In the genomic region with DNA sequence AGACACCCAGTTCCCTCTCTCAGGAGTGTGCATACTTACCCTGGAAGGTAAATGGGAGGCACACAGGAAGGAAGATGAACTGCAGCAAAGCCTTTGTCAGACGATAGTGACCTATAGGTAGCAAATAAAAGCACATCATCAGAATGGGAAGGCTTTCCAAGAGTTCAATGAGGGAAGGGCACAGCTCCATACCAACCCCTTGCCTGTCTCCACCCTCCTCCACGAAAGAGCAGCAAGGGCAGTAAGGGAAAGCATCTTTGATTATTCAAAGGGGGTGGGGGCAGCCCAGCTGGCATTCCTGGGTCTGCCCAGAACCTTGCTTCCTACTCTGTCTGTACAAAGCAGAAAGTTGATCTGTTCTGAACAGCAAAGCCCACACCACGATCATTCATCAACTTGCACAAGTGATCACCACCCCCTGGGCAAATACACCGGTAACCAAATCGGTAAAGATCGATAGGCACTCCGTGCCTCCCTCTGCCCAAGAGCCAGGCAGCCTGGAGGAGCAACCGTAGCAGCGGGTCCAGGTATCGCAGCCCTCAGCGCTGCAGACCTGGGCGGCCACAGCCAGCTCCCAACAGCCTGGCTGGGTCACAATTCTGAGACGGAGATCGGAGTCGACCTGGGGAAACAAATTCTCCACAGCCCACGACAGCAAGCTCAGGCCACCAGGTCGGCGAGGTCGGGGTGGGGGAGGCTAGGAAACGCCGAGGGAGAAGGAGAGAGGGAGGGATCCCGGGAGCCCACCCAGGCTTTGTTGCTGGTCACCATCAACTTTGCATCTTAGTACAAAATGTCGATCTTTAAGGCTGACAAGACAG, we compare ENCODE assay signal across 9 mouse cellular contexts. TPM values are rescaled to one million over a fixed set of nuclear protein-coding genes. Genes with fewer than 3 reads are reported as not detected.
A peak's percentile ranks its signal among the peaks of the same experiment; 100 is the strongest.
DNase-seq lines count a peak whose midpoint lies in the region; ATAC-seq and TF ChIP-seq lines count a peak whose summit lies in the region.
"Had no signal": no experiment of that assay in that cellular context is flagged by ENCODE, and none has a peak within 500 bp of the region (broad histone marks: within the 10 kb centered on the region; RNA-seq: fewer than 3 reads in every experiment).

No protein-coding gene starts in this region.

- peak overlapping the region; percentile 100 for H3K4me2 ChIP-seq in midbrain, embryonic 11.5 days

- H3K4me1 ChIP-seq in midbrain, embryonic 11.5 days (ENCODE audit: control insufficient read depth, insufficient read depth, low read length), result peaks cover 4% of the 10 kb centered on the region; the same call in 1 of the 2 replicates
- peaks cover 15% of the 10 kb centered on the region for H3K4me1 ChIP-seq in testis, adult 2 months (ENCODE audit: control insufficient read depth, insufficient read depth, low read length)

- intact Hi-C loops in gastrocnemius, adult 2 months (cut with DNase I), result no loop called here
- intact Hi-C loops in gastrocnemius, postnatal 36 days (cut with DNase I), result no loop called here
- intact Hi-C loops in left cerebral cortex, postnatal 36 days (cut with DNase I), result loop anchor here (2.0 kb wide), 1 partner anchor 48 kb away; no protein-coding TSS in a partner anchor

- no peak for TF ChIP-seq POLR2A in testis, adult 2 months (IDR thresholded peaks at IDR 0.05; ENCODE audit: control insufficient read depth, low read depth, low read length)

- peak overlapping the region; percentile 96 for H3K27ac ChIP-seq in gastrocnemius, adult 2 months
- H3K27ac ChIP-seq in midbrain, embryonic 11.5 days (ENCODE audit: low read depth, low read length), result no peak overlapping the region
- H3K27ac ChIP-seq in testis, adult 2 months (ENCODE audit: control insufficient read depth, insufficient read depth, low read depth, low read length), result peak overlapping the region; percentile 20; the same call in 1 of the 2 replicates

- DNase-seq in gastrocnemius, adult 2 months, result peak; percentile 28
- DNase-seq in gastrocnemius, postnatal 36 days, result no peak
- peak; percentile 20 for DNase-seq in Muller cell, postnatal 12 days (ENCODE audit: inconsistent ontology term)
- DNase-seq in embryo, embryonic 9.5 days (ENCODE audit: extremely low spot score), result peak; percentile 68
- peak; percentile 12 for DNase-seq in heart, postnatal 4 days
- peak; percentile 26 to 27 for DNase-seq in left cerebral cortex, postnatal 36 days (ENCODE audit: low spot score in 2 of 2)
- peak; percentile 93 for DNase-seq in midbrain, embryonic 11.5 days (ENCODE audit: low spot score, missing footprints)

- WGBS in midbrain, embryonic 11.5 days, result 3% methylated on average over 23 of the region's 23 CpGs

- H3K9ac ChIP-seq in midbrain, embryonic 11.5 days (ENCODE audit: low read length), result peak overlapping the region; percentile 90

- H3K27me3 ChIP-seq in midbrain, embryonic 11.5 days (ENCODE audit: control insufficient read depth, insufficient read depth, low read length), result no peaks in the 10 kb centered on the region
- no peaks in the 10 kb centered on the region; the same call in 1 of the 2 replicates for H3K27me3 ChIP-seq in testis, adult 2 months (ENCODE audit: control insufficient read depth, insufficient read depth, low read length)
- H3K27me3 ChIP-seq: Patski had no signal

- ATAC-seq in midbrain, embryonic 11.5 days (ENCODE audit: low FRiP score), result no peak
- ATAC-seq: Patski had no signal

- no peaks in the 10 kb centered on the region for H3K9me3 ChIP-seq in midbrain, embryonic 11.5 days (ENCODE audit: control insufficient read depth, low read length)

- H3K36me3 ChIP-seq in midbrain, embryonic 11.5 days (ENCODE audit: control insufficient read depth, insufficient read depth, low read length), result no peaks in the 10 kb centered on the region
- H3K36me3 ChIP-seq in testis, adult 2 months (ENCODE audit: control insufficient read depth, insufficient read depth, low read length), result no peaks in the 10 kb centered on the region

- peak overlapping the region; percentile 98 for H3K4me3 ChIP-seq in gastrocnemius, adult 2 months
- peak overlapping the region; percentile 87 for H3K4me3 ChIP-seq in midbrain, embryonic 11.5 days (ENCODE audit: low read depth, low read length)
- H3K4me3 ChIP-seq in testis, adult 2 months (ENCODE audit: control insufficient read depth, low read depth, low read length), result peak overlapping the region; percentile 87

- TF ChIP-seq CTCF in gastrocnemius, adult 2 months (IDR thresholded peaks at IDR 0.05), result no peak
- TF ChIP-seq CTCF in testis, adult 2 months (IDR thresholded peaks at IDR 0.05; ENCODE audit: control insufficient read depth, insufficient read depth, insufficient replicate concordance, low read depth, low read length), result no peak

RNA-seq across cellular contexts. Expression of a gene that starts 3.1 kb away (rescaled TPM):
- total RNA-seq in gastrocnemius, adult 2 months (2021), result 10 to 100 TPM in 1 of 2 experiments, 1 to 10 TPM in 1; 6.8 to 10.7 TPM
- 1 to 10 TPM; 6.6 to 6.8 TPM for total RNA-seq in gastrocnemius, postnatal 36 days (2021)
- 10 to 100 TPM; 20.0 to 20.6 TPM for total RNA-seq in heart, postnatal 4 days (2021)
- 10 to 100 TPM; 18.6 to 22.9 TPM for total RNA-seq in left cerebral cortex, postnatal 36 days (2021)
- 23.8 and 30.1 TPM in 2 replicates for polyA plus RNA-seq in midbrain, embryonic 11.5 days (2014; fragmentation: Nextera tagmentation; extraction: Ambion mirVana)
- 52.7 and 55.5 TPM in 2 replicates for polyA plus RNA-seq in testis, adult 2 months (2012; rRNA removed)

Comparison
In these comparisons a context has a peak if more than half of its experiments do, and no peak if none do; other contexts are left out.
1. DNase-seq: peak in gastrocnemius, adult 2 months (single experiment), Muller cell, postnatal 12 days (single experiment), embryo, embryonic 9.5 days (single experiment), heart, postnatal 4 days (single experiment), left cerebral cortex, postnatal 36 days (2 of 2) and midbrain, embryonic 11.5 days (single experiment); none in gastrocnemius, postnatal 36 days (0 of 2).
2. Peak in every context shown above with its lines, with median percentiles within 50 percentile points of each other: H3K4me3 ChIP-seq.